Mouse (Mus musculus) bone marrow, adult 2 months (tissue): ENCODE results near the gene Dctpp1.

Experiments
- CTCF ChIP-seq: fragments of 200-500 bp; IDR thresholded peaks from 2 replicates; pipeline ENCODE4 v1.5.1; 2011; ENCODE audit warnings: low read length, control low read depth; ENCODE audit not compliant: control insufficient read depth, insufficient read depth
- POLR2A ChIP-seq: fragments of 200-500 bp; IDR thresholded peaks from 2 replicates; pipeline ENCODE4 v1.6.1; 2011; ENCODE audit warnings: low read depth, mild to moderate bottlenecking, control low read depth, low read length, borderline replicate concordance; ENCODE audit not compliant: control insufficient read depth

DNA sequence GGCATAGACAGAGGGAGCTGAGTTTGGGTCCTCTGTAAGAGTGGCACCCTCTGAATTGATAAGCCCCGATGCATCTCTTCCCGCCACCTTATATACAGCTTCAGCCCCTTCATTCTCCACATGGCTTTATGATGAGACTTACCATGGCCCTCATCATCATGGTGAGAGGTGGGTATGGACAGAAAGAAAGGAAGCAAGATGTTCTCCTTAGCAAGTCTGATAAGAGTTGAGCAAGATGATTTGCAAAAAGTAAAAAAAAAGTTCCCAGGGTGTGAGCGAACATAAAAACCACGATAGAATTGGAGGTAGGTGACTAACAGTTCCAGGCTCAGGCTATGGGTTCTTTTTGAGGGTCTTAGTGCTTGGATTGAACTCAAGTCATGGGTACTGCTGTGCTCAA lies 41.8 kb downstream of the Dctpp1 start:
- TF ChIP-seq CTCF (no peak), POLR2A (no peak)
